Mouse (Mus musculus) myocyte (in vitro differentiated cells): Measurements from ENCODE around the gene Cdh3. TPM values are rescaled to one million over a fixed set of nuclear protein-coding genes. Genes with fewer than 3 reads are reported as not detected.

ENCODE experiments used
- H3K27me3 ChIP-seq: one replicate; pipeline ENCODE4 v1.6.1; 2011; ENCODE audit not compliant: control insufficient read depth, insufficient read depth, insufficient read length
- H3K36me3 ChIP-seq: one replicate; pipeline ENCODE4 v1.6.1; 2011; ENCODE audit not compliant: control insufficient read depth, insufficient read depth
- H3K4me2 ChIP-seq: one replicate; pipeline ENCODE4 v1.6.1; 2011; ENCODE audit warnings: low read depth, control low read depth
- H3K4me3 ChIP-seq: one replicate; pipeline ENCODE4 v1.5.1; 2011; ENCODE audit warnings: mild to moderate bottlenecking, control low read depth, moderate library complexity
- H3K79me2 ChIP-seq: one replicate; pipeline ENCODE4 v1.6.1; 2011; ENCODE audit not compliant: control insufficient read depth, insufficient read depth
- H3ac ChIP-seq: one replicate; pipeline ENCODE4 v1.6.1; 2011; ENCODE audit not compliant: control insufficient read depth, insufficient read length
- CEBPB ChIP-seq: IDR thresholded peaks from 2 replicates; pipeline ENCODE4 v1.6.1; 2011; ENCODE audit warnings: mild to moderate bottlenecking, moderate library complexity; ENCODE audit not compliant: poor library complexity, insufficient read depth, severe bottlenecking
- E2F4 ChIP-seq: IDR thresholded peaks from one replicate; pipeline ENCODE4 v1.6.1; 2011; ENCODE audit warnings: mild to moderate bottlenecking, control low read depth, moderate library complexity; ENCODE audit not compliant: insufficient read depth
- MAX ChIP-seq: IDR thresholded peaks from one replicate; pipeline ENCODE4 v1.6.1; 2011; ENCODE audit warnings: low read depth, mild to moderate bottlenecking, control low read depth
- MYOD1 ChIP-seq, 3 experiments: IDR thresholded peaks; one replicate each; pipeline ENCODE4 v1.6.1; 2011; ENCODE audit warnings: control low read depth in 2 of 3, low read depth in 2 of 3, mild to moderate bottlenecking in 2 of 3, moderate library complexity in 1 of 3; ENCODE audit not compliant: insufficient read length in 2 of 3, control insufficient read depth in 1 of 3
- MYOG ChIP-seq, 3 experiments: IDR thresholded peaks; one replicate each; pipeline ENCODE4 v1.6.1; 2011; ENCODE audit warnings: control low read depth in 2 of 3, low read depth in 2 of 3, mild to moderate bottlenecking in 2 of 3; ENCODE audit not compliant: insufficient read length in 2 of 3, control insufficient read depth in 1 of 3, insufficient read depth in 1 of 3
- POLR2A ChIP-seq: IDR thresholded peaks from one replicate; pipeline ENCODE4 v1.6.1; 2011; ENCODE audit warnings: low read depth, mild to moderate bottlenecking, control low read depth, moderate library complexity; ENCODE audit not compliant: insufficient read length
- POLR2AphosphoS2 ChIP-seq: IDR thresholded peaks from one replicate; pipeline ENCODE4 v1.6.1; 2011; ENCODE audit warnings: low read depth, control low read depth; ENCODE audit not compliant: insufficient read length
- REST ChIP-seq: IDR thresholded peaks from one replicate; pipeline ENCODE4 v1.6.1; 2011; ENCODE audit warnings: mild to moderate bottlenecking, control low read depth, moderate library complexity; ENCODE audit not compliant: insufficient read depth, insufficient read length
- SRF ChIP-seq: IDR thresholded peaks from one replicate; pipeline ENCODE4 v1.6.1; 2011; ENCODE audit warnings: low read depth; ENCODE audit not compliant: control insufficient read depth, insufficient read length
- TCF12 ChIP-seq: IDR thresholded peaks from one replicate; pipeline ENCODE4 v1.6.1; 2011; ENCODE audit warnings: mild to moderate bottlenecking, control low read depth; ENCODE audit not compliant: poor library complexity, insufficient read depth, severe bottlenecking
- TCF3 ChIP-seq: IDR thresholded peaks from one replicate; pipeline ENCODE4 v1.6.1; 2011; ENCODE audit warnings: low read depth, control low read depth; ENCODE audit not compliant: insufficient read length
- USF1 ChIP-seq: IDR thresholded peaks from one replicate; pipeline ENCODE4 v1.6.1; 2011; ENCODE audit warnings: low read depth, mild to moderate bottlenecking, control low read depth, moderate library complexity
- polyA plus RNA-seq: library from polyadenylated mRNA; unstranded; fragments of >200 nt; fragmentation: generic; extraction: Trizol; gene quantifications from one replicate; pipeline ENCODE4 v1.2.1, GENCODE M21; 2012; ENCODE audit warnings: missing spikeins

Gene Cdh3
- polyA plus RNA-seq, 1 experiment, result 0.17 TPM

GRCm38 (mm10) chr8:106574283-106574682, 63.6 kb downstream of the Cdh3 start:
- H3K4me2 ChIP-seq, result no peak overlapping the region
- no peaks in the 10 kb centered on the region for H3K79me2 ChIP-seq
- no peak overlapping the region for H3K4me3 ChIP-seq
- no peaks in the 10 kb centered on the region for H3K27me3 ChIP-seq
- no peaks in the 10 kb centered on the region for H3K36me3 ChIP-seq
- no peak overlapping the region for H3ac ChIP-seq
- TF ChIP-seq MAX (no peak), SRF (no peak), MYOG (IDR thresholded peaks at IDR 0.05; ENCODE audit: control insufficient read depth in 1 of 3, insufficient read depth in 1 of 3, insufficient read length in 2 of 3, low read depth in 2 of 3) (no peak), MYOD1 (IDR thresholded peaks at IDR 0.05; ENCODE audit: control insufficient read depth in 1 of 3, insufficient read length in 2 of 3, low read depth in 2 of 3) (no peak), CEBPB (no peak), TCF3 (no peak), USF1 (no peak), POLR2AphosphoS2 (no peak), REST (no peak), POLR2A (no peak), TCF12 (no peak), E2F4 (no peak)

- Histone ChIP-seq H3K27me3 (no peaks in the 10 kb centered on the region), H3K79me2 (no peaks in the 10 kb centered on the region), H3K4me2 (peak overlapping the region; percentile 44), H3ac (no peak overlapping the region), H3K4me3 (no peak overlapping the region), H3K36me3 (no peaks in the 10 kb centered on the region)
- peak; percentile 77 for TF ChIP-seq CEBPB
- TF ChIP-seq TCF12, result no peak
- peak; percentile 22 for TF ChIP-seq POLR2A
- no peak for TF ChIP-seq USF1
- TF ChIP-seq REST, result no peak
- peak; percentile 37 to 53 (median 38) for TF ChIP-seq MYOD1 (IDR thresholded peaks at IDR 0.05; ENCODE audit: control insufficient read depth in 1 of 3, insufficient read length in 2 of 3, low read depth in 2 of 3)
- TF ChIP-seq POLR2AphosphoS2, result no peak
- peak in 1 of 3 experiments; percentile 36 for TF ChIP-seq MYOG (IDR thresholded peaks at IDR 0.05; ENCODE audit: control insufficient read depth in 1 of 3, insufficient read depth in 1 of 3, insufficient read length in 2 of 3, low read depth in 2 of 3)
Observed at GRCm38 (mm10) chr8:106576849-106577555, 66.3 kb downstream of the Cdh3 start.

DNA sequence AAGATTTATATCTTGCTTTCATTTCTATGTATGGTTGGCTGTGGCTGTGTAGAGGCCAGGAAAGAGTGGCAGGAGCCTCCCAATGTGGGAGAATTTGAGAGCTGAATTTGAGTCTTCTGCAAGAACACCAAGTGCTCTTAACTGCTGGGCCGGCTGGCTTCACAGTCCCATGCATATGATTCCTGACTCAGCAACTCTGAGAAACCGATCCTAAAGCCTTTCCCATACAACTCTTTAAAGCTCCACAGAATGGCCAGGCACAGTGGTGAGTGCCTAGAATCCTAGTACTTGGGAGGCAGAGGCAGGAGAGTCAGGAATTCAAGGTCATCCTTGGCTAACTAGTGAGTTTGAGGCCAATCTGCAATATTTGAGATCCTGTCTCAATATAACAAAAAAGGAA, 68.8 kb downstream of the Cdh3 start:
- Histone ChIP-seq H3K79me2 (no peaks in the 10 kb centered on the region), H3ac (no peak overlapping the region), H3K4me3 (no peak overlapping the region), H3K27me3 (no peaks in the 10 kb centered on the region), H3K4me2 (no peak overlapping the region), H3K36me3 (no peaks in the 10 kb centered on the region)
- TF ChIP-seq USF1 (no peak), POLR2A (no peak), MAX (no peak), MYOD1 (IDR thresholded peaks at IDR 0.05; ENCODE audit: control insufficient read depth in 1 of 3, insufficient read length in 2 of 3, low read depth in 2 of 3) (no peak), SRF (no peak), MYOG (IDR thresholded peaks at IDR 0.05; ENCODE audit: control insufficient read depth in 1 of 3, insufficient read depth in 1 of 3, insufficient read length in 2 of 3, low read depth in 2 of 3) (no peak), TCF12 (no peak), REST (no peak), E2F4 (no peak), TCF3 (no peak), CEBPB (no peak), POLR2AphosphoS2 (no peak)

GRCm38 (mm10) chr8:106581344-106582088, 70.8 kb downstream of the Cdh3 start:
- no peak overlapping the region for H3ac ChIP-seq
- H3K4me2 ChIP-seq, result no peak overlapping the region
- H3K4me3 ChIP-seq, result no peak overlapping the region
- H3K79me2 ChIP-seq, result no peaks in the 10 kb centered on the region
- TF ChIP-seq MYOD1 (IDR thresholded peaks at IDR 0.05; ENCODE audit: control insufficient read depth in 1 of 3, insufficient read length in 2 of 3, low read depth in 2 of 3), result peak in 2 of 3 experiments; percentile 66 to 73
- TF ChIP-seq REST, result no peak
- peak; percentile 31 to 88 (median 59) for TF ChIP-seq MYOG (IDR thresholded peaks at IDR 0.05; ENCODE audit: control insufficient read depth in 1 of 3, insufficient read depth in 1 of 3, insufficient read length in 2 of 3, low read depth in 2 of 3)
- no peaks in the 10 kb centered on the region for H3K27me3 ChIP-seq
- no peaks in the 10 kb centered on the region for H3K36me3 ChIP-seq
